Mouse (Mus musculus) heart, adult 2 months (tissue): ENCODE measurements at regions not wholly inside any gene's neighbourhood (a gene's known extent, or its start where the extent isn't known, plus 50 kb on each side); places are given as distances from the start of the nearest gene placed in this dataset.

Experiments used
- CTCF ChIP-seq: fragments of 200-600 bp; IDR thresholded peaks from 2 replicates; pipeline ENCODE4 v1.8.1; 2022; ENCODE audit warnings: antibody characterized with exemption, mild to moderate bottlenecking, moderate library complexity
- EP300 ChIP-seq: fragments of 200-500 bp; IDR thresholded peaks from 2 replicates; pipeline ENCODE4 v1.6.1; 2011; ENCODE audit warnings: low read depth, low read length, control low read depth; ENCODE audit not compliant: insufficient read depth
- POLR2A ChIP-seq: fragments of 200-500 bp; IDR thresholded peaks from 2 replicates; pipeline ENCODE4 v1.6.1; 2011; ENCODE audit warnings: mild to moderate bottlenecking, low read depth, low read length, control low read depth; ENCODE audit not compliant: insufficient read depth

DNA sequence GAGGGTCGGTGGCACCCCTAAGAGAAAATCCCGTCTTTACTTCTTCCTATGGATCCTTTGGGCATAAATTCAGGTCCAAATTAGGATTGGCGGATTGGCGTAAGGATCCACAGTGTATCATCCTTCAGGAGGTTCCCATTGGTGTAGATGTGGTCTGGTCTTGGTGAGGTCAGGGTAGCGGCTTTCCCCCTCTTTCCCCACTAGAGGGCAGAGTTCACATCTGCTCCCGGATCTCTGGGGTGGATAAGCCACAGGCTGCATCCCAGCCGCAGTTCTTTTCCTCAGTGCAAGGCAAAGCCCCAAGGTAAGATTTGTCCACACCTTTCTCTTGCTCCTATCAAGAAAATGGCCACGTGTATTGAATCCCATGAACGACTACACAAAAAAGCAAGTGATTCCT lies 51.8 kb upstream of the Enpp6 start:
- peak; percentile 95 for TF ChIP-seq CTCF
- TF ChIP-seq POLR2A, result no peak
- TF ChIP-seq EP300, result peak; percentile 61; the same call in 1 of the 2 replicates
